Mouse (Mus musculus) layer of hippocampus, postnatal 25 days (tissue): ENCODE data around the gene Ckm. TPM values are rescaled to one million over a fixed set of nuclear protein-coding genes. Genes with fewer than 3 reads are reported as not detected.
A peak's percentile ranks its signal among the peaks of the same experiment; 100 is the strongest.

Source experiments
- DNase-seq, 2 experiments: peaks; one replicate each; pipeline ENCODE4 v3.0.0; 2022; ENCODE audit warnings: mixed read lengths in 2 of 2, low spot score in 1 of 2; ENCODE audit errors: extremely low spot score in 1 of 2
- total RNA-seq, 2 experiments: library from RNA; stranded (reverse); gene quantifications; 2 replicates each; pipeline ENCODE4 v1.2.3; 2021

Ckm gene
- total RNA-seq, 2 experiments from 2014 or later = not detected

GRCm38 (mm10) chr7:19427999-19428650 is 23.5 kb downstream of the Ckm start:
- no peak for DNase-seq

DNA sequence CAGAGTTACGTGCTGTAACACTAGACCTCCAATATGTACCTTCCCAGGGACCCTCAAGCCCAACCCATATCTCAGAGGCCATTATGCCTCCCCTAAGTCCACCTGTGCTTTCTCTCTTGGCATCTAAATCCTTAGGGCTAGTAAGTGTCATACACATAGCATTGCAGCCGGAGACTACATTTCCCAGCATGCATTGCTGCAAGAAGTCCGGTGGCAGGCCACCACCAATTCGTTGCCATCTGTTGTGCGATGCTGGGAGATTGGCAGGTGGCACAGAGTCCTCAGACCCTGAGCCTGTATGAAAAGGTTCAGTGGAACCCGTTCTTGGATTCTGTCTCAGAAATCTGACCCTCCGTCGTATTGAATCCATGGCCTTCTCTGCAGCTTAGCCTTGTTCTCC is 25.1 kb downstream of the Ckm start:
- DNase-seq = no peak

DNA sequence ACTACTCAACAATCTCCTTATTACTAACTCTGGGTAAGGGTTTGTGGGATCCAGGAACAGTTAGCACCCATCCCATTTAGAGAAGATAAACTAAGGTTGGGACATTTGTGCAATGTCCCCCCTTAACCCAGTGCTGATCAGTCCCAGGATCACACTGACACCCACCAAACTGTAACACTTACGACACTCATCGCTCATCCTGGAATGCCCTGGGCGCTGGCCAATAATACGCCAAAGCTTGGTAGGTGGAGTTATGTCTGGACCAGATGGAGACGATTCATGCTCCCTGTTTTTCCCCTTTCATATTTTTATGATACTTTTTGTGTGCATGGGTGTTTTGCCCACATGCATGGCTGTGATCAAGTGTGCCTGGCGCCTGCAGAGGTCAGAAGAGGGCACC is 25.8 kb downstream of the Ckm start:
- no peak for DNase-seq

DNA sequence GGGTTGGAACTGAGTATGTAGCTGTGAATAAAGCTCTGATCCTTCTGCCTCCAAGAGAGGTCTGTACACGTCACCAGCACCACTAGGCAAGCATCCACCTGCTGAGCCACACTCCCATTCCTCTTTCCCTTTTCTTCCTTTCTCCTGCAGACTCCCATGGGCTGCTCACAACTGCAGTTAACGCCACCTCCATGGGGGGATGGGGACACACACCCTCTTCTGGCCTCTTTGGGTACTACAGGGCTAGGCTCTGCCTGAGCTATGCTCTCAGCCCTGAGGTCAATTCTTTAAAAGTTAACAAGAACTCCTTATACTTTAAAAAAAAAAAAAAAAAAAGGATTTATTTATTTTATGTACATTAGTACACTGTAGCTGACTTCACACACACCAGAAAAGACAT is 27.9 kb downstream of the Ckm start:
- no peak for DNase-seq

- DNase-seq = no peak
These were observed 31.7 kb downstream of the Ckm start for GRCm38 (mm10) chr7:19436276-19436675.

GRCm38 (mm10) chr7:19437048-19437447 is 32.5 kb downstream of the Ckm start:
- no peak for DNase-seq

DNA sequence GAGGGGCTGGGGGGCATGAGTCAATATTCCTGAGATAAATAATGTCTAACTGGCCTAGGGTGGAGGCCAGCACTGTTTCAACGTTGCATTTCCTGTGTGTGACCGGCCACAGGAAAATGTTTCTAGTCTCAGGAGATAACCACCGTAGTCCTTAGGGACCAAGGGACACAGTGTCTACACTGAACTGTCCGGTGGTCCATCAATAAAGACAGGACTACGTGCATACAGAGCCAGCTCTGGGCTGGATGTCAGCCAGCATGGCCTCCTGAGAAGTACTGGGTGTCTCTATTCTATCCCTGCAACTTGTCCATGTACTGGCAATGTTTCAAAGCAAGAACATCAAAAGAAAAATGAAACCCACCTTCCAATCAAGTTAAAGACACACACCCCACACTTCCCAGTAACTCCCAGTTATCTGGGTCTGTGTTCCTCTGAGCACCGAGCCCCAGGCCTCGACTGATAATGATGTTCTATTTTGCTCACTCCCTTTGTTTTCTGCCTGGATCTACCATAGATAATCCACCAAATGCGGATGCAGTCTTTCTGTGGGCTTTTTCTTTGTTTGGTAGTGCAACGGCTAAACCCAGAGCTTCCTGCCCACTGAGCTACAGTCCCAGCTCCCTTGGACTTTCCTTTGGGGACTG is 37.0 kb downstream of the Ckm start:
- no peak for DNase-seq

- DNase-seq = peak; percentile 85 to 99
These were observed 38.8 kb downstream of the Ckm start for GRCm38 (mm10) chr7:19443344-19443743.

DNA sequence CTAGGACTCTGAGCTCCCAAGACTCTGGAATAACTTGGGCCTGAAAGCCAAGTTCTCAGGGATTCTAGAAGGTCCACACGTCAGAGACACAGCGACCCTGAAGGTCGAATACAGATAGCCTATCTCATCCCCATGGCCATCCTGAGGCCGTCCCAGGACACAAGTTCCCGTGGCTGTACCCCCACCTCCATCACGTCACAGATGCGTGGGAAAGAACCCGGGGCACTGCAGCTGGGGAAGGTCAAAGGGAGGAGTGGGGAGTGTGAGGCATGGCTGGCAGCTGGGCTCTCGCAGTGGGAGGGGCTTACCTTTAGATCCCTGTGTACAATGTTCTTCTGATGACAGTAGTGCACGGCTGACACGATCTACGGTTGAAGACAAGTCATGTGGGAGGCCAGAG is 40.2 kb downstream of the Ckm start:
- DNase-seq = no peak

- DNase-seq = no peak
These were observed 43.1 kb downstream of the Ckm start for GRCm38 (mm10) chr7:19447689-19448088.

DNA sequence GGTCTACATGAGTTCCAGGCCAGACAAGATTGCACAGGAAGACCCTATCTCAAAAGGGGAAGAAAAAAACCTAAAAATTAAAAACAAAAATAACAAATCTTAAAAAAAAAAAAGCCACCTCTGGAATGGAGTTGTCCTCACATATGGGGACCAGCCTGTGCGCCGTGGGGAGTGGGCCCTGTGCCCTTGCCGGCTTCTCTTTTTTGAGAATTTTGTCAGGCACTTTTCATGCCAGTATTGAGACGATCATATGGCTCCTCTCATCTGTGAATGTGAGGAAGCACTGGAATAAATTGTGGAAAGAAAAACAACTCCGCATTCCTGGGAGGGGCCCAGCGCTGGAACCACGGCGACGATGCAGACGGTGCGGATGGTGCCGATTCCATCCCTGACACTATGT is 44.6 kb downstream of the Ckm start:
- no peak for DNase-seq

DNA sequence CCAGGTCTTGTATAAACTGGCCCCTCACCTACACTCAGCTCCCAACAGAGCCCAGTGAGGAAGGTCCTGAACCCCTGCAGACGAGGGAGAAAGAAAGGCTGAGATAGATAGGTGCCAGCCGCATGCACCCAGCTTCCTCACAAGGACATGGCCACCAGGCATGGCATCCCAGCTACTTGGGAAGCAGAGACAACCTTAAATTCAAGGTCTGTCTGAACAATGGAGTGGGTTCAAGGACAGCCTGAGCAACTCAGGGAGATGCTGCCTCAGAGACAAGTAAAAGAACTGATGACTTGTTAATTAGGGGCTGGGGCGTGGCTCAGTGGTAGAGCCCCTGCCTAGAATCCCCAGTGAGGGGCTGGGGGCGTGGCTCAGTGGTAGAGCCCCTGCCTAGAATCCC is 50.6 kb downstream of the Ckm start:
- DNase-seq = no peak

DNA sequence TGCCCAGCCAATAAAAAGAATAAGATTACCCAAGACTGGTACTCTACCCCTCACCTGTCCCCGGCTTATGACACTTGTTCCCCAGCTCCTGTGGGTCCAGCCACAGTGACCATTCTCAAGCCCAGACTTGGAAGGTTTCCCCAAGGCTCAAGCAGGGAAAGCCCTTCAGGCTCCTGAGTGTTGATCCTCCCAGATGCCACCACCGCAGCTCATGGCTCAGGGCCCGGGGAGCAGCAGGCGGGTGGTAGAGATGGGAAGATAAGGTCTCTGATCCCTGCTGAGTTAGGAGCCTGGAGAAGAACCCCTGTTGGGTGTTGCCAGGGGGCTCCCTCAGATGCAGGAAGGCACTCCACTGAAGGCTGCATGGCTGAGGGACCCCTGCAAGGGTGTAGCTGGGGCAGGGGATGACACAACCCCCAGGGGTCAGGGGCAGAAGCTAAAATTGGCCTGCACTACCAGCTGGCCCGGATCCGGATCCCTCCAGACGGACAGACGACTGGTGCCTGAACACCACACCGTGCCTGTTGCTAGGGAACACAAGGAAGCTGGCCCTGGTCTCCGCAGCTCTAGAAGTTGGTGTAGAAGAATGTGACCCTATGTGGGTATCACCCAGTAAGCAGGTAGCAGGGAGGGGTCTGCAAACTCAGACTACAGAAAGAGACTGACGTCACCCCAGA is 51.4 kb downstream of the Ckm start:
- no peak for DNase-seq

GRCm38 (mm10) chr7:19456628-19457027 is 52.1 kb downstream of the Ckm start:
- no peak for DNase-seq

DNA sequence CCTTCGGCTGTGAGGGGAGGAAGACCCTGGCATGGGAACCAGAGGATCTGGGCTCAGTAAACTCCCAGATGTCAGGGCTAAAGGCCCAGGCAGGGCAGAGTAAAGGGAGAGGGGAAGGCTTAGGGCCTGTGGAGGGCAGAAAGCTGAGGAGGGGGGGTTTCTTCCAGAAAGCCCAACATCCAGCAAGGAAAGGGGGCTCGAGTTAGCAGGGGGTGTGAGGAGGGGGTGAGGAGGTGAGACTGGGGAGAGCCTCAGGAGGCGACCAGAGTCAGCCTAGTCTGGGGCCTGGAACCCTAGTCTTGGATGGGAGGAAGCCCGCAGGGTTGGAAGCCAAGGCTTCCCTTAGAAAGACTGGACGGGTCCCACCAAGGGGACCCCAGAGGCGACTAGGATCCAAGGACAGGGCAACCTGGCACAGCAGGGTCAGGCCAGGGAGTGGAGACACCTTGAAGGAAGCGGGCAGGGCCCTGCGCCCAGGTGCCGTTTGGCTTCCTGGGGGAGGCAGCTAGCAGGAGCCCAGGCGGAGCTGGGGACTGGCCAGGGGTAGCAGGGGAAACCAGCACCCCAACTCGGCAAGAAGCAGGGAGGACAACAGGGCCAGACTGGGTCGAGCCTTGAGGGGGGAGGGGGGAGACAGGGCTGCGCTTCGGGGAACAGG is 53.0 kb downstream of the Ckm start:
- DNase-seq = peak in 1 of 2 experiments; percentile 36

DNA sequence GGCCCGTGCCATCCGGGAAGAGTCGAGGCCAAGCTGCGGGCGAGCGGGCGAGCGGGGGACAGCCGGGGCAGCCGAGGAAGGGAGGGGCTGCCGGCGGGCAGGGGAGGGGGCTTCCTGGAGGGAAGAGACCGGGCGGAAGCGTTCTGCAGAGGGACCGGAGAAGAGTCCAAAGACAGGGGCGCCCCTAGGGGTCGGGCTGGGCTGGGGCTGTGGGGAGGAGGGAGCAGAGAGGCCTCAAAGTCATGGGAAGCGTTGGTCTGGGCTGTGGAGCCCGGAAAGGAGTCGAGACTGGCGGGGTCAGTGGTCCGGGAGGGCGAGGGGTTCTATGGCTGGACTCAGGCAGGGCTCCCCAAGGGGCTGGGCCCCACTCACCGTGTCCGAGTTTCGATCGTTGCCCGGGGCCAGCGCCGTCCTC is 53.5 kb downstream of the Ckm start:
- DNase-seq = peak; percentile 41 to 53

GRCm38 (mm10) chr7:19458591-19459111 is 54.1 kb downstream of the Ckm start, which contains the start of gene Mark4:
TSS of gene Mark4 (minus strand) at chr7:19458821.
- peak; percentile 65 to 71 for DNase-seq

GRCm38 (mm10) chr7:19459144-19459870 is 54.7 kb downstream of the Ckm start:
- no peak for DNase-seq

DNA sequence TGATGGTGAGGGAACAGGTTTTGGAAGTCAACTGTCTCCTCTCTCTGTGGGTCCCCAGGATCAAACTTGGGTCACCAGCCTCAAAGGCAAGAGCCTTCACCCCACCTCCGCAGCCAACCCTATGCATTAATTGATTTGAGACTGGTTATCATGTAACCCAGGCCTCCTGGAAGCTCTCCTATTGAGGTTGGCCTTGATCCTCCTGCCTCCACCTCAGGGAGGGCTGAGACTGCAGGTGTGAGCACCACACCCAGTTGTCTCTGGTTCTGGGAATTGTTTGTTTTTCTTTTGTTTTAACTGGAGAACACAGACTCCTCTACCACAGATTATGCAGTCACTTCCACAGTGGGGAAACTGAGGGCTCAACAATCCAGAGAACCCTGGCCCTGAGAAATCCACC is 55.9 kb downstream of the Ckm start:
- DNase-seq = no peak

DNA sequence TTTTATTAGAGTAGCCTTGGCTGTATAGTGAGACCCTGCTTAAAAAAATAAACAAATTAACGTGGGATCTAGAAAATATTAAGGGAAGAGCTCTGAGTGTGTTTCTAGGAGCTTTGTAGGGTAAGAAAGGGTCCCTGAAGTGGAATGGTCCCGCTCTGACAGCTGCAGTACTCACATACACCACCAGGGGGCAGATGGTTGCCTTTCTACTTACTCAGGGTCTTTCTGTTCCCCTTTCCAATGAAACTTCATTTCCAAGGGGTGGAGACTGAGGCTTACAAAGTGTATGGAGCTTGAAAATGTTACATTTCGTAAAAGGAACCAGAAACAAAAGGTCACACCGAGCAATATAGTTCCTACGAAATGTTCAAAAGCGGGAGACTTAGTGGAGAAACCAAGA is 56.9 kb downstream of the Ckm start:
- peak; percentile 80 to 96 for DNase-seq
